Mouse (Mus musculus): ENCODE measurements around the gene Nqo1. TPM values are rescaled to one million over a fixed set of nuclear protein-coding genes. Genes with fewer than 3 reads are reported as not detected.

The Nqo1 gene
- total and polyA plus RNA-seq, 3 experiments: 0.94 to 23.8 (median 1.9) TPM

DNA sequence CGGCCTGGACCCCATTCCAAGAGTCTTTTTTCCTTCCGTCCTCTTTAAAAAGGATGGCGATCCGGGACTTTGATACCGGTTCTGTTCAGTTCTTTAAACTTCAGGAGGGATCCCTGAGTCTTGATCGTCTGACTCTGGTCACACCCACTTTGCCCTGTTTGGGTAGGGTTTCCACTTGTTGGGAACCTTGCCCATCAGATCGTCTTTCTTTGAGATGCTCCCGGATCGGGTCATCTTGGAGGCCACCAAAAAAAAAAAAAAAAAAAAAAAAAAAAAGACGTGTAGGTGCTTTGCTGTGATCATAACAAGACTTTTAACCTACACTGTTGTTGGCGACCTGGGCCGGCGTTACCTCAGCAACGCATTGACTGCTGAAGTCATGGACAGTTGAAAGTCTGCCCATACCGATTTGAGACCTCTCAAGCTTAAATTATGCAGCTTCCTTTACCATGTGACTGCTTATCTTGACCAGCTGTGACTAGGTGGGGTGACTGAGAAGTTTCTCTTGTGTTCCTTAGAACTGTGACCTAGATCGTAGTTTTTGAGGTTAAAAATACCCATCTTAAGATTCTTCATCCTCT, 33.9 kb upstream of the Nqo1 start (continued):
- no peak for TF ChIP-seq NRF1 (IDR thresholded peaks at IDR 0.05; ENCODE audit: low read depth, low read length)
- 0 out of 2 replicates have a peak, but pooled peaks have one; percentile 7 for TF ChIP-seq TCF12 (IDR thresholded peaks at IDR 0.05; ENCODE audit: low read depth, low read length)
- peak; percentile 66 for TF ChIP-seq BHLHE40 (IDR thresholded peaks at IDR 0.05; ENCODE audit: low read depth, low read length)
- TF ChIP-seq MAZ (IDR thresholded peaks at IDR 0.05; ENCODE audit: low read depth, low read length): no peak
- 0 out of 2 replicates have a peak, but pooled peaks have one; percentile 30 for TF ChIP-seq TBP (conservative IDR thresholded peaks at IDR 0.05; ENCODE audit: low read depth, low read length)
- TF ChIP-seq EP300 (IDR thresholded peaks at IDR 0.05; ENCODE audit: low read length): no peak
- TF ChIP-seq ZKSCAN1 (IDR thresholded peaks at IDR 0.05; ENCODE audit: borderline replicate concordance, low read depth, low read length): no peak
- no peak for TF ChIP-seq ZMIZ1 (IDR thresholded peaks at IDR 0.05; ENCODE audit: low read depth, low read length)
- no peak for TF ChIP-seq JUN (IDR thresholded peaks at IDR 0.05; ENCODE audit: insufficient read depth, low read depth, low read length)
- no peak for TF ChIP-seq CTCF (conservative IDR thresholded peaks at IDR 0.05 in 1 of 2, IDR thresholded peaks at IDR 0.05 in 1 of 2; ENCODE audit: low read depth in 2 of 2, low read length in 2 of 2)
- TF ChIP-seq MAX (IDR thresholded peaks at IDR 0.05; ENCODE audit: low read length): no peak
- no peak for TF ChIP-seq HCFC1 (IDR thresholded peaks at IDR 0.05; ENCODE audit: low read depth, low read length)

DNA sequence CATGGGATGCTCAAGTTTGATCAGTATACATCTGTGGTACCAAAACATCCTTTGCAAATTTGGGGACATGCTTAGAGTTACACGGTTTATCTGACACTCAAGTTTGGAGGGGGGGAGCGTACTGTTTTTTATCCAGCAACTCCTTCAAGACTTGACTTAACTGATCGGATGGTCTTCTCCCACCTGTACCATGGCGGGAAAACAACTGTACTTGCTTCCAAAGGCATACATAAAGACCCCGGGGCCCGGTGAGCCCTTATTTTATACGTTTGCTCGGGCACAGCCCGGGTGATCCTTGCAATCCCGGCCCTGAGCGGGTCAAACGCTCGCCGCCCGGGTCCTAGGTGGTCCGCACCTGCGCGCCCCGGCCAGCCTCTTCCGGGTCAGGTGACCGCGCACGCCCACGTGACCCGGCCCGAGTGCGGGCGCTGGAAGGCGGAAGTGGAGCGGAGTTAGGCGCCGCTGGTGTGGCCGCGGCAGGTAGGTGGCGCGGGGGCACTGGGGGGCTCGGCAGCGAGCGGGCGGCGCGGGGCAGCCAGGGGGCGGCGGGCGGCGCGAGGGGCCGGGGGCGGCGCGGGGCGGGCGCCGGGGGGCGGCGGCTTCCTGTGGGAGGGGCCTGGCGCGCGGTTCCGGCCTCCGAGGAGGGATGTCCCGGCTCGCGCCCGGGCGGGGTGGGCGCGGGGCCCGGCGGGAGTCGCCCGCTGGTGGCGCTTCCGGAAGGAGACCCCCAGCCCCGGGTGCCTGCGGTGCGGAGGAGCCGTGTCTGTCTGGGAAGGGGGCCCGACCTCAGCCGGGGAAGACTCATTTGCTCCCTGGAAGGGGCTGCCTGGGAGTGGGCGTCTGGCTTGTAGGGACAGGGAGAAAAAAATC, 33.2 kb upstream of the Nqo1 start, which contains the start of gene Wwp2:
Wwp2 (plus strand) TSS at position 404 of the 870 bp plus-strand sequence.
- no peaks in the 10 kb centered on the region; the same call in 1 of the 2 replicates for H3K79me2 ChIP-seq (replicated peaks; ENCODE audit: control insufficient read depth, extremely low read depth, insufficient read depth, poor library complexity, severe bottlenecking)
- DNase-seq (ENCODE audit: extremely low read depth): peak; percentile 66
- dilution Hi-C loops (cut with MboI; ENCODE audit: extremely low pct_ligation_motif_present, extremely low pct_unique_long_range_greater_than_20kb, low sequenced_read_pairs): no loop called here
- peak within 1 kb of the TSS; percentile 87 to 92 (median 89) for H3K4me3 ChIP-seq (replicated peaks in 1 of 3; ENCODE audit: low read depth in 2 of 3, low read length in 2 of 3, poor library complexity in 1 of 3)
- H3K9me3 ChIP-seq (replicated peaks; ENCODE audit: low read length): no peaks in the 10 kb centered on the region
- H3K9ac ChIP-seq (ENCODE audit: insufficient read depth, low read depth): peak within 1 kb of the TSS; percentile 91
- H3K4me1 ChIP-seq (ENCODE audit: control insufficient read depth in 1 of 2, insufficient read depth in 2 of 2): peaks cover 13 to 37% of the 10 kb centered on the region in 2 experiments
- in situ Hi-C loops (cut with MboI; ENCODE audit: low pct_ligation_motif_present, low pct_unique_long_range_greater_than_20kb, low sequenced_read_pairs): no loop called here
- peaks cover 0 to 3% of the 10 kb centered on the region in 2 experiments for H3K36me3 ChIP-seq (replicated peaks in 1 of 2; ENCODE audit: control insufficient read depth in 1 of 2, insufficient read depth in 1 of 2, low read length in 1 of 2)
- H3K27me3 ChIP-seq (replicated peaks): peaks cover under 1% of the 10 kb centered on the region
- H3K27ac ChIP-seq (ENCODE audit: insufficient read depth, low read depth): peak within 1 kb of the TSS; percentile 65; the same call in 1 of the 2 replicates
- peak within 1 kb of the TSS; percentile 90 for H3K4me2 ChIP-seq (ENCODE audit: insufficient read depth, low read depth, poor library complexity, severe bottlenecking)
- TF ChIP-seq NRF1 (IDR thresholded peaks at IDR 0.05; ENCODE audit: low read depth, low read length): peak; percentile 72
- peak; percentile 65; the same call in 1 of the 2 replicates for TF ChIP-seq POLR2AphosphoS2 (IDR thresholded peaks at IDR 0.05; ENCODE audit: low read depth, low read length)
- TF ChIP-seq BHLHE40 (IDR thresholded peaks at IDR 0.05; ENCODE audit: low read depth, low read length): peak; percentile 96
- no peak for TF ChIP-seq ZMIZ1 (IDR thresholded peaks at IDR 0.05; ENCODE audit: low read depth, low read length)
- peak; percentile 96 for TF ChIP-seq USF1 (IDR thresholded peaks at IDR 0.05; ENCODE audit: low read depth, low read length)
- no peak for TF ChIP-seq ZKSCAN1 (IDR thresholded peaks at IDR 0.05; ENCODE audit: borderline replicate concordance, low read depth, low read length)
- TF ChIP-seq KAT2A (IDR thresholded peaks at IDR 0.05; ENCODE audit: insufficient replicate concordance, low read length): 0 out of 2 replicates have a peak, but pooled peaks have one; percentile 45
- TF ChIP-seq USF2 (conservative IDR thresholded peaks at IDR 0.05; ENCODE audit: low read depth, low read length): peak; percentile 93
- TF ChIP-seq JUN (IDR thresholded peaks at IDR 0.05; ENCODE audit: insufficient read depth, low read depth, low read length): no peak
- TF ChIP-seq JUND (conservative IDR thresholded peaks at IDR 0.05; ENCODE audit: low read depth, low read length): no peak
- TF ChIP-seq NELFE (IDR thresholded peaks at IDR 0.05; ENCODE audit: low read depth, low read length): peak; percentile 48; the same call in 1 of the 2 replicates
- TF ChIP-seq ETS1 (conservative IDR thresholded peaks at IDR 0.05; ENCODE audit: low read depth, low read length): no peak
- no peak; the same call in 1 of the 2 replicates for TF ChIP-seq CHD2 (IDR thresholded peaks at IDR 0.05; ENCODE audit: low read length)
- TF ChIP-seq HCFC1 (IDR thresholded peaks at IDR 0.05; ENCODE audit: low read depth, low read length): peak; percentile 72
- TF ChIP-seq RCOR1 (conservative IDR thresholded peaks at IDR 0.05; ENCODE audit: low read depth, low read length): no peak
- 0 out of 2 replicates have a peak, but pooled peaks have one; percentile 52 for TF ChIP-seq E2F4 (IDR thresholded peaks at IDR 0.05; ENCODE audit: insufficient replicate concordance, low read depth, low read length)
- TF ChIP-seq PAX5 (IDR thresholded peaks at IDR 0.05; ENCODE audit: low read length): no peak
- no peak for TF ChIP-seq EP300 (IDR thresholded peaks at IDR 0.05; ENCODE audit: low read length)
- no peak for TF ChIP-seq SIN3A (IDR thresholded peaks at IDR 0.05; ENCODE audit: low read length)
- no peak for TF ChIP-seq IRF4 (IDR thresholded peaks at IDR 0.05; ENCODE audit: low read depth, low read length)
- peak; percentile 68; the same call in 1 of the 2 replicates for TF ChIP-seq TCF12 (IDR thresholded peaks at IDR 0.05; ENCODE audit: low read depth, low read length)
- TF ChIP-seq ELF1 (IDR thresholded peaks at IDR 0.05; ENCODE audit: low read depth, low read length): peak; percentile 98
- peak; percentile 69; the same call in 1 of the 2 replicates for TF ChIP-seq POLR2A (IDR thresholded peaks at IDR 0.05; ENCODE audit: low read depth, low read length)
- no peak; the same call in 1 of the 2 replicates for TF ChIP-seq MXI1 (IDR thresholded peaks at IDR 0.05; ENCODE audit: low read depth, low read length)
- TF ChIP-seq TBP (conservative IDR thresholded peaks at IDR 0.05; ENCODE audit: low read depth, low read length): no peak
- TF ChIP-seq MAFK (IDR thresholded peaks at IDR 0.05; ENCODE audit: insufficient replicate concordance, low read length): no peak
- no peak for TF ChIP-seq CTCF (conservative IDR thresholded peaks at IDR 0.05 in 1 of 2, IDR thresholded peaks at IDR 0.05 in 1 of 2; ENCODE audit: low read depth in 2 of 2, low read length in 2 of 2)
- no peak for TF ChIP-seq ZC3H11A (IDR thresholded peaks at IDR 0.05; ENCODE audit: low read depth, low read length)
- no peak for TF ChIP-seq MEF2A (IDR thresholded peaks at IDR 0.05; ENCODE audit: borderline replicate concordance, low read depth, low read length)

Data from CH12.LX (cell line).